Mouse (Mus musculus) cerebellum, adult 9-10 months (tissue): ENCODE data around the gene Cpne8.
"Not testable (repeated sequence)": the region's sequence is repeated elsewhere in the genome, so short reads cannot be mapped to it uniquely, and the experiment has no call there.

Experiments used
- DNase-seq: peaks from one replicate; pipeline ENCODE4 v3.0.0; 2022

Gene Cpne8

DNA sequence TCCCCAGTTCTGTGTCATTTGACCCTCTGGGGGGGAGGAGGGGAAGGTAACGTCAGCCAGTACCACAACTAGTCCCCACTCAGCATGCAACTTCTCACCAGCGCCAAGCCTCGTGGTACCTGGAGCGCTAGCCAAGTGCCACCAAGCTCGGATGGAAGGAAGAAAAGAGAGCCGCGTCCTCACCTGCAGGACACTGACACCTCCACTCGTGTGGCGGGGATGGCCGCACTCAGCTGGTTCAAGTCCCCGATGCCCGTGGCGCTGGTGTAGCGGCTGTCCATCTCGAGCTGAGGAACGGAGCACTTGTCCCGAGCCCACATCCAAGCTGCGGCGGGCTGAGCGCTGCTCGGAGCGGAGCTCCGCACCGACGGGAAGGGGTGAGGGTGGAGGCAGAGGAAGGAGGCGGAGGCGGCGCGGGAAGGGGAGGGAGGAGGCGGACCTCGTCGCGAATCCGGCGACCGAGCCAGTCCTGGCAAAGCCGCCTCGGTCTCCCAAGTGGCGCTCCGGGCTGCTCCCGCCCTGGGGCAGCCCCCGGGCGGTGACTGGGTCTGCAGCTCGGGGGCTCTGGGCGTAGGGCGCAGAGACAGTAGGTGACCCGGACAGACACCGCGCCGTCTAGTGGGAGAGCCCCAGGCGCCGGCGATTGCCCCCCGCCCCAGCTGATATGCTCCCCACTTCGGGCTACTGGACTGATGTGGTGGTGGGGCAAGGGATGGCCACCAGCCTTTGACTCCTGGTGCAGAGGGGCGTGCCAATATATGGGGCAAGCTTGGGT lies at the start of gene Cpne8:
Cpne8 (minus strand) TSS at position 448 of the 775 bp plus-strand sequence.
- DNase-seq = peak; percentile 1

DNA sequence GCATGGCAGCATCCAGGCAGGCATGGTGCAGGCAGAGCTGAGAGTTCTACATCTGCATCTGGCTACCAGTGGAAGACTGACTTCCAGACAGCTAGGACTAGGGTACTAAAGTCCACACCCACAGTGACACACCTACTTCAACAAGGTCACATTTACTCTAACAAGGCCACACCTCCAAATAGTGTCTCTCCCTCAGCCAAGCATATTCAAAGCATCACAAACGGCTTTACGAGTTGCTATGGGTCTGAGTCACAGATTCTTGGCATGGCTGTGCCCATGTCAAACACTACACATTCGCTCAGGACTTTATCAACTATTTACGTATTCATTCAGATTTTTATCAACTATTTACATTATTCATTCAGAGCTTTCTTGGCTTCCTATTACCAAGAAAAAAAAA lies 38.5 kb upstream of the Cpne8 start:
- DNase-seq = no peak

GRCm38 (mm10) chr15:90709296-90709695 lies 30.1 kb upstream of the Cpne8 start:
- no peak for DNase-seq

DNA sequence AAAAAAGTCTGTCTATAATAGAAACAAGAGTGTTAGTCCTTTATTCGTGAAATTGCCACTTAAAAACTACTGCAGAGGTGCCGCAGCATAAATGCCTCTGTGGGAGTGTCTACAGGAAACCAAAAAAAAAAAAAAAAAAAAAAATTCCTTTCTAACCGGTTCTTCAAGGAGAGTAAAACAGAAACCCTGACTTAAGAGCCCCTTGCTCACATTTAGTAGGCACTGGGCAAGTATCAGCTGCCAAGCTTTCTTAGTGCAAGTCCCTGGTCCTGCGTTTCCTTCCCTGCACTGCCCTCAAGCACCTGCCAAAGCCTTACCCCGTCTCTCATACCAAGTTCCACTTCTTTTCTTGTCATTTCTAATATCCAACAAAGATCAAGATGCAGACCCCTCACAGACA lies 25.1 kb upstream of the Cpne8 start:
- no peak for DNase-seq

- DNase-seq = no peak
These were observed 24.4 kb upstream of the Cpne8 start for GRCm38 (mm10) chr15:90703502-90704232.

GRCm38 (mm10) chr15:90686770-90687169 lies 7.5 kb upstream of the Cpne8 start:
- DNase-seq = no peak

- peak; percentile 10 for DNase-seq
These were observed 738 bp upstream of the Cpne8 start for GRCm38 (mm10) chr15:90679760-90680579.

DNA sequence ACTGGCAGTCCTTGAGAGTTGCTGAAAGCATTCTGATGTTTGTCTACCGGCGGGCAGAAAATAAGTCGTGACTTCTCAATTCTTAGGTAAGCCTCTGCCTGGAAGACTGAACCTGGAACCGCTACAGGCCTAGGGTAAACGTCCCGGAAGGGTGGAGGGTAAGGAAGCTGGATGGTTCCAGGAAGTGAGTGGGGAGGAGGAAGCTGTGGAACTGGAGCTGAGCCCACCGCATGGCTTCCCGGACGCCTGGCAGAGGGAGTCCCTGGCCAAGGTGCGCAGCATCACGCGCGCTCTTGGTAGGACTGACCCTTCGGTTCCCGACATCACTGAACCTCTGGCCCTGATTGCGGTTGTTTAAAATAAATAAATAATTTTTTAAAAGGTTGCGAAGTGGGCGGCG lies 744 bp downstream of the Cpne8 start:
- DNase-seq = no peak

- DNase-seq = no peak
These were observed 9.7 kb downstream of the Cpne8 start for GRCm38 (mm10) chr15:90669494-90669893.

GRCm38 (mm10) chr15:90666893-90667292 lies 12.3 kb downstream of the Cpne8 start:
- no peak for DNase-seq

DNA sequence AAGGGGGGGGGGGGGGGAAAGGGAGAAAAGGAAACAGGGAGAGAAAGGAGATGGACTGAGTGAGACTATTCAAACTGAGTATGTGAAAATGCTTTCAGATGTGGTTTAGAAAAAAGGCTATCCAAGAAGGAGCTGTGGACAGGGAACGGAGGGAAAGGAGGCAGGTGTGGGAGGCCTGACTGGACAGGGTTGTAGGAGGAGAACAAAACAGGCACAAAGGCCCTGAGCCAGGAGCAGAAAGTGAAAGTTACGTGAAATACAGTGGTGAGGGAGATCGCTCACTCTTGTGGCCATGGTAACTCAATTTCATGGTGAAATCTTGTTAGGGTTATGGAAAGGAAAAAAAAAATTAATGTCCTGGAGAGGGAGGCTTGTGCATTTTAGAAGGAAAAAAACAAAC lies 14.6 kb downstream of the Cpne8 start:
- DNase-seq = no peak

DNA sequence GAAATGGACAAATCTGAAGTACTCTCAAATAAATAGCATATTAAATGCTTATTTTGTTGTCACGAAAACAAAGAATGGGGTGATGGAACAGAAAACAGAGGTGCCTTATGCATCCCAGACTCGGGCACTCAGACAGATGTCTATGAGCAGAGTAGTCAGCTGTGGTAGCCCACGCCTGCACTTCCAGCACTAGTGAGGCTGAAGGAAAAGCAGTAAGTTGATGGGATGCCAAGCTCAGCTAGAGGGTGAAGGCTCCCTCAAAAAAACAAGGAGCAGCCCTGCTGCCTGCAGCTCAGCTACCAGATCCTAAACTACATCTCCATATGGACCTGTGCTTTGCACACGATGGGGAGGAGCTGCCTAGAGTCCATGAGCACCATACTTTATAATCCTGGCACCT lies 15.6 kb downstream of the Cpne8 start:
- DNase-seq = no peak

- no peak for DNase-seq
These were observed 18.5 kb downstream of the Cpne8 start for GRCm38 (mm10) chr15:90660723-90661122.

DNA sequence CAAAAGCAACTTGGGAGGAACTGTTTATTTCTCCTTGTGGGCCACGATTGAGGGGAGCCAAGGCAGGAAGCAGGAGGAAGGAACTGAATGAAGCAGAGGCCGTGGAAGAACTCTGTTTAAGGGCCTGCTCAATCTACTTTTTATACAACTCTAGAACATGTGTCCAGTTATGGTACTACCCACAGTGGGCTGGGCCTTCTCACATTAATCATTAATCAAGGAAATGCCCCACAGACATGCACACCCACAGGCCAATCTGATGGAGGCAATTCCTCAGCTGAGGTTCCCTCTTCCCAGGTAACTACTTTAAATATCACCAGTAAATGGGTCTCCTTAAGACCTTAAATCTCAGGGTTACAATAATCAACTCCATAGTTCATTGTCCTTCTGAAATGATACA lies 21.2 kb downstream of the Cpne8 start:
- no peak for DNase-seq

GRCm38 (mm10) chr15:90656521-90656920 lies 22.7 kb downstream of the Cpne8 start:
- no peak for DNase-seq

DNA sequence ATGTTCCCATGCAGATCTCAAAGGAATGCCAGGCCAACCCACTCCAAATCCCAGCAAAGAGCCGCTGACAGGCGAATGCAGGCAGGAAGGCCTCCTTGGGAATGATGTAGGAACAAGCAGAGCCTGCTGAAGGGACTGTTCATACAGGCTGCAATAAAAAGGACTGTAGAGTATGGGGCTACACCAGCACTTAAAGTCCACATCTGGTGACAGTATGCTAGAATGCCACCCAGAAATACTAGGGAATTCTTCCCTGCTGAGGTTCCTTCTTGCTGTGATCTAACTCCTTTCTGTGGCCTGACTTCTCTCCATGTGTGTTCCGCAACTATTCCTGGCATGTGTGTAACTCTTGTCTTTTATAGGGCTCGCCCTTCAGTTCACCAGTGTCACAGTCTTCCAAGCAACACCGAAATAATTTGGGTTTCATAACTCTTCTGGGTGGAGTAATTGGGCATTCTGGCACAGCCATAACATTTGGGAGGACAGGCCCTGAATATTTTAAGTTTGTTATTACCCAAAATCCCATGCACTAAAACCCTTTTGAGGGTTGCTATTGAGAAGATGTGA lies 32.1 kb downstream of the Cpne8 start:
- DNase-seq = no peak

DNA sequence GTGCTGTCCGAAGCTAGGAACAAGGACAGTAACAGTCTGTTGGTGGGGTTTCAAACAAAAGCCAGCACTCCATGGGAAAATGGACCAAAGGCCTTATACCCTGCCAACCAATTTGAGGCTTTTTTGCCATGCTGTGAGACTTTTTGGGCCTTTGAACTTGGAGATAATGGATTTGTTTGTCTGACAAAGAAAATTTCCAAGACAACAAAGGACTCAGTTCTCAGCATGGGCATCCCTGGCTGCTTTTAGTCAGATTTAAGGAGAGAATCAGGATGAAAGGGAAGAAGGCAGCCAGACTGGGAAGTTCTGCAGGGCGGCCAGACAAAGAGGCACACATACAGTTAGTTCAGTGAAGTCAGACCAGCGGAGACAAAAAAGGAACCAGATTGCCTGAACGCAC lies 32.9 kb downstream of the Cpne8 start:
- no peak for DNase-seq

GRCm38 (mm10) chr15:90645828-90646227 lies 33.4 kb downstream of the Cpne8 start:
- DNase-seq = no peak

DNA sequence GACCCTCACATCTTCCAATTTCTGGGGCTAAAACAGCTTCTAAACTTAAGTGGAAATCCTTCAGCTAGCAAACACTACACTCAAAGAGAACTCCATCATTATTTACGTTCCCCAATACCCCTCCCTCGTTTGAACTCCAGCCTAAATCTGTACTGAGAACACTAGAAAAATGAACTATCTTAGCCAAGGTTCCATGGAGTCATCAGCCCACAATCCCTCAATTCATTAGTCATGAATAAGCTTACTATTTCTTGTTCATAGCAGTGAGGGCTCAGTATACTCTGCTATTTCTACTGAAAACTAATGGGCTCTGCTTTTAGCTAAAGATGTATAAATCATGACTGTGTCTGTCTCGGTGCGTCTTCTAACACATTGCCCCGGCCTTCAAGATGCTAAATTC lies 55.0 kb downstream of the Cpne8 start:
- no peak for DNase-seq

DNA sequence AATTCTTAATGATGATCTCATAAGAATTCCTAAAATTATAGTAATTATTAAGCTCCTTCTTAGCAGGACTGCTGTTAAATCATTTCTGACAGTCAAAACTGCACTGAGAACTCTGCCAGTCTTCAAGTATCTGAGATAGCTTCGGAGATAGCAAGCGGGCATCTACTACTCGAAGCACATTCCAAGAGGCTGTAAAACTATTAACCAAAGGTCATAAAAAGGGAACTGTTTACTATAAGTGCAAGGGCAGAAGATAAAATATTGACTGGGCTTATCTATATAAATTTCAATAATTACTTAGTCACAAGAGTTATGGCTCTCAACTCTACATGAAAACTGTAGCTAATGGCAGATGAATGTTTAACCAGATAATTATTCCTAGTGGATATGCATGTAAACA lies 57.2 kb downstream of the Cpne8 start:
- no peak for DNase-seq

GRCm38 (mm10) chr15:90619736-90620135 lies 59.5 kb downstream of the Cpne8 start:
- DNase-seq = no peak

DNA sequence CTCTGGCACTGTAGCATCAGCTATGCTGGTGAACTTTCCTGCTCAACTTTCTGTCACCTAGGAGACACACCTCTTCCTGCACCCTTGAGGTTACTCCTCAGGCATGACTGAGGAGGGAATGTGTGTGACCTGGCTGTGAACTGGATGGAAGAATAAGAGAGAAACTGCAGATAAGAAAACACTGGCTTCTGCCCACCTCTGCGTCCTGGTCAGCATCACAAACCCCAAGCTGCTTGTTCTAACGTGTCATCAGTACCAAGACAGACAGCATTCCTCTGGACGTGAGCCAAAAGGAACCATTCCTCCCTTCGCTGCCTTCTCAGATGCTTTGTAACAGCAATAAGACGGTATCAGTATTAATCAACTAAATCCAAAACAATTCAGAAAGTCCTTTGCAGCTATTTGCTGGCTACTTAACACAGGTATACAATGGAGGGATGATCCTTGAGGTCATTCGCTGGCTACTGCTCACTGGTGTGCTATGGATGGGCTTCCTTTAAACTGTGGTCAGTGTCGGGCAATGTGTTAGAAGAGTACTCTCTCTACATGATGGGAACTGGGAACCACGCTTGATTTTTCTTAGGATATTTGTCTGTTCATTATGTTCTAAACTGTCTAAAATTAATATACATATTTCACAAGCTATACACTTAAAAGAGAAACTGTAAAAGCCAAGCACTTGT lies 63.0 kb downstream of the Cpne8 start:
- DNase-seq = no peak

- DNase-seq = not testable (repeated sequence)
These were observed 68.5 kb downstream of the Cpne8 start for GRCm38 (mm10) chr15:90610767-90611166.
